Mouse (Mus musculus) embryo, embryonic 10.5 days (tissue): ENCODE results near the gene Slc6a6.
A peak's percentile ranks its signal among the peaks of the same experiment; 100 is the strongest.

Experiments used
- DNase-seq: peaks from one replicate; pipeline ENCODE4 v3.0.0-alpha.2; 2015; ENCODE audit warnings: low spot score

The Slc6a6 gene

DNA sequence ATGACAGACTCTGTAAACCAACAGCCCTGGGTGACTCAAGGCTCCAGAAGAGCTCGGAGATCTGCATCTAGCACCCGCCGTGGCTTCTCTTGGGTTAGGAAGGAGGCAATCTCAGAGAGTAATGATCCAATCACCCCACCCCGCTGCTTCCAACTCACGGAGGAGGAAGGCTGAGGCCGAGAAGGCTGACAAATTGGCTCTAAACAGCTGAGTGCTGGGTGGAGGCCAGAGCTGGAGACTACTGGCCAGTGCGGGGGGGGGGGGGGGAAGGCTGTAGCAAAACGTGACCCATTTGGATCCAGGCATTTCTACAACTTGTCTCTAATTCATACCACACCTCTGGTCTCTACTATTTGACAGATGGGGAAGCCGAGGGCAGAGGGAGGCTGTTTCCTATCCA is 95.4 kb downstream of the Slc6a6 start:
- DNase-seq: no peak

DNA sequence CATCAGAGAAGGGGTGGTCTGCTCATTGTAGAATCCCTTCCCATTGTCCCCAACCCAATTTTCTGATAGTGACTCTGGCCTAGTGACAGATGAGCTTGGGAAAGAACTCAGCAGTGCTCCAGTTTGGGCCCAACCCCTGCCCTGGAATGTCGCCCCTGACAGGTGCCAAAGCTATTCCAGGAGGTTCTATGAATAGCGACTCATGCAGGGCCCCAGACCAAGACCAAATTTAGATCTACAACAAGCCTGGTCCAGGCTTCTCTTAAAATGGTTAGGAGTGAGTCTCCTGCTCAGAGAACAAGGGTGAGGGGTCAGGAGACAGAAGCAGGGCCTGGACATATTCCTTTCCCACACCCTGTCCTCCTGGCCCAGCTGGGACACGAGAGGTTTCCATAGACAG is 101.2 kb downstream of the Slc6a6 start:
- no peak for DNase-seq

DNA sequence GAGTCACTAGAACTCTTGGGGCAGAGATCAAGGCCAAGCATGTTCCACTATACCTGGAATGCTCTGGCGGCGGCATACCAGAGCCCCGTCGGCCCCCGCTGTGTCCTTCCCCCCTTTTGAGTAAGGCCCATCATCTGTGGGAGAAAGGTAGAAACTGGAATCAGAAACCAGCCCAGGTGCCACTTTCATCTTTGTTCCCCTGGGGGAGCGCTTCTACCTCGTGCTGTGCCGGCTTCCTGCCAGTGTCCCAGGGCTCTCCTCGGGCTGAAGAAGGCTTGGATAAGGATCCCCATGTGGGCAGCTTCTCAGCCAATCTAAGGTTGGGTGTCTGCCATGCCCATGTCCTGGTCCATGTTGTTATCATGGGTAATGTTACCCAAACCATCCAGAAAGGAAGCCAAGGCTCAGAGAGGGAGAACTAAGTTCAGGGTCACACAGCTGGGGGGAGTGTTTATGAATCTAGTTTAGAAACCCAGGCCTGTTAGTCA is 104.5 kb downstream of the Slc6a6 start:
- DNase-seq: no peak

- DNase-seq: no peak
These were observed 111.8 kb downstream of the Slc6a6 start for GRCm38 (mm10) chr6:91795640-91796039.

GRCm38 (mm10) chr6:91796064-91796463 is 112.2 kb downstream of the Slc6a6 start:
- DNase-seq: no peak

- DNase-seq: no peak
These were observed 112.9 kb downstream of the Slc6a6 start for GRCm38 (mm10) chr6:91796736-91797135.

- DNase-seq: no peak
These were observed 114.6 kb downstream of the Slc6a6 start for GRCm38 (mm10) chr6:91798496-91798895.

GRCm38 (mm10) chr6:91804177-91804576 is 120.3 kb downstream of the Slc6a6 start:
- no peak for DNase-seq

- DNase-seq: peak; percentile 27
These were observed 123.3 kb downstream of the Slc6a6 start for GRCm38 (mm10) chr6:91807169-91807568.

DNA sequence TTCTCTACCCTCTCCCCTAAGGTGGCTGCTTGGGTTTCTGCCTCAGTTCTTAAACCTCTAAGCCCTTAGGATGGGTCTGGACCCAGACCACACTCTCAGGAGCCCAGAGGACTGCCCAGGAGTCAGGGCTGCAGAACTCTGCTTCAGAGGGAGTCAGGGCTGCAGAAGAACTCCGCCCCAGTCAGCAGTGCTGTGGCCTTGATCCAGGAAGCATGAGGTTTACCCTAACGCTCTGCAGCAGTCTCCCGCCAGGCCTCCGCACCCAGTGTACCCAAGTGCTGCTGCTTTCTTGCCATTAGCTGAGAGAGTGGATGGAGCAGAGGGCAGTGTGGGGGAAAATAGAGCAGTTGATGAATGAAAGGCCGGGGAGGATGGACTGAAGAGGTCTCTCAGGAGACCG is 124.2 kb downstream of the Slc6a6 start:
- no peak for DNase-seq
